ENCODE assay signal across 7 mouse cellular contexts in the genomic region with DNA sequence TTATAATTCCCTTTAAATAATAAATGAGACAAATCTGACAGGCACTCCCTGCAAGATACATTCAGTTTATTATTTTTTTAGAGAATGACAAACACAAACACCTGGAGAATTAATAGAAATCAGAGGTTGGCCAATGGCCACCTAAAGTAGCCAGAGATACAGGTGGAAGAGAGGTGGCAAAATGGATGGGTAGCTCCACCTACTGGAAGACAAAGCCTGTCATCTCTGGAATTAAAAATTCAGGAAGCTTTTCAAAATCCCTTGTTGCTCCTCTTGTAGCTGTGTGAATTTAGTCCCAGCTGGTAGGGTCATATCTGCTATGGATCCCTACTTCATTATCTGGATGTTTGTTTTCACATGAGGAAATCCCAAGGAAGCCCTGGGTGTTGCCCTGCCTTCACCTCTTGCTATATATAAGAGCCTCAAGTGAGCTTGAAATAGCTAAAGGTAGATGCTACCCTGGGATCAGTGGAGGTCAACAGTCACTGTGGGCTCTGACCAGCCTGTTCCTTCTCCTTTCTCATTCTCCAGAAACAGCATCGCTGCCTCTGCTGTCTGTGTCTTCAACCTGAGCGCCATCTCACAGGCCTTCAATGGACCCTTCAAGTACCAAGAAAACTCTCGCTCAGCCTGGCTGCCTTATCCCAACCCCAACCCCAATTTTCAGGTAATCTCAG.
DNase-seq lines count a peak whose midpoint lies in the region; ATAC-seq and TF ChIP-seq lines count a peak whose summit lies in the region.

No protein-coding gene starts in this region.

- H3K4me1 ChIP-seq in hindbrain, postnatal 0 days (ENCODE audit: insufficient read depth, low read length), result no peaks in the 10 kb centered on the region
- no peaks in the 10 kb centered on the region for H3K4me1 ChIP-seq in hindbrain, embryonic 11.5 days (replicated peaks; ENCODE audit: control insufficient read depth, insufficient read depth, low read length)
- no peaks in the 10 kb centered on the region for H3K4me1 ChIP-seq in CH12.LX (ENCODE audit: control insufficient read depth in 1 of 2, insufficient read depth in 2 of 2)
- H3K4me1 ChIP-seq in lung, postnatal 0 days (ENCODE audit: insufficient read depth, low read depth, low read length), result no peaks in the 10 kb centered on the region

- no peak for ATAC-seq in hindbrain, postnatal 0 days
- ATAC-seq in hindbrain, embryonic 11.5 days (ENCODE audit: low FRiP score), result no peak
- no peak for ATAC-seq in lung, postnatal 0 days

- no peak for TF ChIP-seq POLR2A in CH12.LX (IDR thresholded peaks at IDR 0.05; ENCODE audit: low read depth, low read length)

- dilution Hi-C loops in CH12.LX (cut with MboI; ENCODE audit: extremely low pct_ligation_motif_present, extremely low pct_unique_long_range_greater_than_20kb, low sequenced_read_pairs), result no loop called here

- H3K27me3 ChIP-seq in hindbrain, postnatal 0 days (ENCODE audit: insufficient read depth, low read length), result no peaks in the 10 kb centered on the region
- no peaks in the 10 kb centered on the region for H3K27me3 ChIP-seq in hindbrain, embryonic 11.5 days (ENCODE audit: control insufficient read depth, insufficient read depth, low read length)
- no peaks in the 10 kb centered on the region for H3K27me3 ChIP-seq in CH12.LX (replicated peaks)
- H3K27me3 ChIP-seq in lung, postnatal 0 days (replicated peaks; ENCODE audit: insufficient read depth, low read length), result no peaks in the 10 kb centered on the region

- no peak for TF ChIP-seq EP300 in CH12.LX (IDR thresholded peaks at IDR 0.05; ENCODE audit: low read length)
- no peak for TF ChIP-seq EP300 in lung, postnatal 0 days (IDR thresholded peaks at IDR 0.05)

- no peaks in the 10 kb centered on the region for H3K36me3 ChIP-seq in hindbrain, postnatal 0 days (ENCODE audit: insufficient read depth, low read length)
- no peaks in the 10 kb centered on the region for H3K36me3 ChIP-seq in hindbrain, embryonic 11.5 days (ENCODE audit: control insufficient read depth, insufficient read depth, low read length)
- H3K36me3 ChIP-seq in CH12.LX (replicated peaks in 1 of 2; ENCODE audit: control insufficient read depth in 1 of 2, insufficient read depth in 1 of 2, low read length in 1 of 2), result no peaks in the 10 kb centered on the region
- no peaks in the 10 kb centered on the region for H3K36me3 ChIP-seq in lung, postnatal 0 days (ENCODE audit: insufficient read depth, low read length)

- no peaks in the 10 kb centered on the region for H3K79me2 ChIP-seq in CH12.LX (replicated peaks; ENCODE audit: control insufficient read depth, extremely low read depth, insufficient read depth, poor library complexity, severe bottlenecking)

- no peak overlapping the region for H3K4me3 ChIP-seq in hindbrain, postnatal 0 days (ENCODE audit: low read length)
- no peak overlapping the region for H3K4me3 ChIP-seq in hindbrain, embryonic 11.5 days (ENCODE audit: low read depth, low read length)
- H3K4me3 ChIP-seq in CH12.LX (replicated peaks in 1 of 3; ENCODE audit: low read depth in 2 of 3, low read length in 2 of 3, poor library complexity in 1 of 3), result no peak overlapping the region
- no peak overlapping the region for H3K4me3 ChIP-seq in lung, postnatal 0 days (ENCODE audit: low read depth, low read length)

- TF ChIP-seq CTCF in hindbrain, postnatal 0 days (IDR thresholded peaks at IDR 0.05; ENCODE audit: low read depth), result peak; percentile 61
- TF ChIP-seq CTCF in CH12.LX (conservative IDR thresholded peaks at IDR 0.05 in 1 of 2, IDR thresholded peaks at IDR 0.05 in 1 of 2; ENCODE audit: low read depth in 2 of 2, low read length in 2 of 2), result peak in 1 of 2 experiments; percentile 67; a peak in 2 of 4 replicates
- TF ChIP-seq CTCF in lung, postnatal 0 days (IDR thresholded peaks at IDR 0.05), result peak; percentile 56

- WGBS in hindbrain, postnatal 0 days, result 89% methylated on average over 3 of the region's 3 CpGs
- WGBS in hindbrain, embryonic 11.5 days, result 79% methylated on average over 3 of the region's 3 CpGs
- 96% methylated on average over 3 of the region's 3 CpGs for WGBS in lung, postnatal 0 days

- H3K27ac ChIP-seq in hindbrain, postnatal 0 days, result no peak overlapping the region
- H3K27ac ChIP-seq in hindbrain, embryonic 11.5 days (ENCODE audit: low read depth, low read length), result no peak overlapping the region
- no peak overlapping the region for H3K27ac ChIP-seq in CH12.LX (ENCODE audit: insufficient read depth, low read depth)
- H3K27ac ChIP-seq in lung, postnatal 0 days (ENCODE audit: low read length), result no peak overlapping the region

- TF ChIP-seq RAD21 in CH12.LX (IDR thresholded peaks at IDR 0.05; ENCODE audit: low read depth, low read length), result peak; percentile 76

- in situ Hi-C loops in CH12.LX (cut with MboI; ENCODE audit: low pct_ligation_motif_present, low pct_unique_long_range_greater_than_20kb, low sequenced_read_pairs), result loop anchor here (10.0 to 25.0 kb wide), 2 partner anchors 324 to 556 kb away; a partner anchor contains a TSS

- no peaks in the 10 kb centered on the region for H3K9me3 ChIP-seq in hindbrain, postnatal 0 days (ENCODE audit: low read length)
- no peaks in the 10 kb centered on the region for H3K9me3 ChIP-seq in hindbrain, embryonic 11.5 days (ENCODE audit: control insufficient read depth, low read length)
- H3K9me3 ChIP-seq in CH12.LX (replicated peaks; ENCODE audit: low read length), result no peaks in the 10 kb centered on the region
- no peaks in the 10 kb centered on the region for H3K9me3 ChIP-seq in lung, postnatal 0 days (ENCODE audit: low read length)

- H3K4me2 ChIP-seq in hindbrain, postnatal 0 days (ENCODE audit: low read depth, low read length), result no peak overlapping the region
- no peak overlapping the region for H3K4me2 ChIP-seq in hindbrain, embryonic 11.5 days (replicated peaks; ENCODE audit: low read depth, low read length)
- no peak overlapping the region for H3K4me2 ChIP-seq in CH12.LX (ENCODE audit: insufficient read depth, low read depth, poor library complexity, severe bottlenecking)
- H3K4me2 ChIP-seq in lung, postnatal 0 days (replicated peaks; ENCODE audit: low read depth, low read length), result no peak overlapping the region

- DNase-seq in hindbrain, postnatal 0 days (ENCODE audit: low spot score), result peak; percentile 45
- no peak for DNase-seq in hindbrain, embryonic 11.5 days (ENCODE audit: low spot score)
- DNase-seq in CH12.LX (ENCODE audit: extremely low read depth), result peak; percentile 17
- DNase-seq in adipocyte (ENCODE audit: low spot score), result peak; percentile 47
- DNase-seq in lung, postnatal 0 days (ENCODE audit: low spot score), result peak; percentile 51
- no peak for DNase-seq in ovary, postnatal 10 days (ENCODE audit: low spot score)
- DNase-seq in liver, result no peak

- H3K9ac ChIP-seq in hindbrain, postnatal 0 days (replicated peaks; ENCODE audit: low read length), result no peak overlapping the region
- no peak overlapping the region for H3K9ac ChIP-seq in hindbrain, embryonic 11.5 days (ENCODE audit: low read depth, low read length)
- H3K9ac ChIP-seq in CH12.LX (ENCODE audit: insufficient read depth, low read depth), result no peak overlapping the region
- no peak overlapping the region for H3K9ac ChIP-seq in lung, postnatal 0 days (replicated peaks; ENCODE audit: low read depth)

TF ChIP-seq in CH12.LX, 34 proteins besides CTCF, POLR2A, EP300 and RAD21:
- TF ChIP-seq MAZ (IDR thresholded peaks at IDR 0.05; ENCODE audit: low read depth, low read length), result no peak
- peak; percentile 47 for TF ChIP-seq SMC3 (IDR thresholded peaks at IDR 0.05; ENCODE audit: low read depth, low read length)

Comparison
In these comparisons a context has a peak if more than half of its experiments do, and no peak if none do; other contexts are left out.
1. DNase-seq: peak in hindbrain, postnatal 0 days (single experiment), CH12.LX (single experiment), adipocyte (single experiment) and lung, postnatal 0 days (single experiment); none in hindbrain, embryonic 11.5 days (single experiment), ovary, postnatal 10 days (single experiment) and liver (single experiment).